Mouse (Mus musculus) kidney, adult 2 months (tissue): Measurements from ENCODE around the gene Psmd2.

ENCODE experiments used
- CTCF ChIP-seq: fragments of 200-500 bp; conservative IDR thresholded peaks from 2 replicates; pipeline ENCODE4 v1.5.1; 2011; ENCODE audit warnings: low read depth, mild to moderate bottlenecking, control low read depth, low read length, moderate library complexity, mixed read lengths; ENCODE audit not compliant: insufficient read depth, insufficient read length
- POLR2A ChIP-seq: fragments of 200-500 bp; IDR thresholded peaks from one replicate; pipeline ENCODE4 v1.6.1; 2011; ENCODE audit warnings: low read depth, low read length, control low read depth

DNA sequence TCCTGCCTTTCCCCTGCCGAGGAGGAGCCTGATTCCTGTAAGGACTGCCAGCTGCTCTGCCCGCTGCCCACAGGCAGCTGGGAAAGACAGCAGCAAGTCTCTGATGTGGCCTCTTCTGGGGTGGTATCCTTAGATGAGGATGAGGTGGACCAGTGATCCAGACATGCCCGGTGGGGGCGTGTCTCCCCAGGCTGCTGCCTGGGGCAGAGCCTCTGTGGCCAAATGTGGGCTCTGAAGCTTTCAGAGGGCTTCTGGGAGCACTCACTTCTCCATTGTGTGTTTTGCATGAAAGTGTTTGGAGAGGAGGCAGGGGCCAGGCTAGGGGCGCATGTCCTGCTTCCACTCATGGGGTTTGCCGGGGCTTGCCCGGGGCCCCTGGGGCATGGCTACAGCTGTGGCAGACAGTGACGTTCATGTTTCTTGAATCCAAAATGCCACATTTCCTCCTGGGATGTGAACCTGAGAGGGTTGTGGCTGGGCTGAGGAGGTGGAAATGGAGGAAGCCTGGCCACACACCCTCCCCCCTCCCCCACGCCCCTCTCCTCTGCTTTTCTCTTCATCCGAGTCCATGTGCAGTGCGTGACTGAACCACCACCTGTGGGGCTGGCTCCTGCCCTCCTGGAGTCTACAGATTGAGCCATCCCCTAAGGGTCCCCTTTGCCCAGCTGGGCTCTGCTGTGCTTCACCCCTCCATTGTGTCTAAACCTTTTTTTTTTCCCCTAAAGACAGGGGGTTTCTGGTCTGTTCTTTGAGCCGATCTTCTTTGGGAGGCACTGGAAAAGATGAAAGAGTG lies 50.5 kb downstream of the Psmd2 start:
- no peak for TF ChIP-seq POLR2A
- TF ChIP-seq CTCF, result no peak
